Comparison of ENCODE assay signal across 9 mouse cellular contexts in the genomic region with DNA sequence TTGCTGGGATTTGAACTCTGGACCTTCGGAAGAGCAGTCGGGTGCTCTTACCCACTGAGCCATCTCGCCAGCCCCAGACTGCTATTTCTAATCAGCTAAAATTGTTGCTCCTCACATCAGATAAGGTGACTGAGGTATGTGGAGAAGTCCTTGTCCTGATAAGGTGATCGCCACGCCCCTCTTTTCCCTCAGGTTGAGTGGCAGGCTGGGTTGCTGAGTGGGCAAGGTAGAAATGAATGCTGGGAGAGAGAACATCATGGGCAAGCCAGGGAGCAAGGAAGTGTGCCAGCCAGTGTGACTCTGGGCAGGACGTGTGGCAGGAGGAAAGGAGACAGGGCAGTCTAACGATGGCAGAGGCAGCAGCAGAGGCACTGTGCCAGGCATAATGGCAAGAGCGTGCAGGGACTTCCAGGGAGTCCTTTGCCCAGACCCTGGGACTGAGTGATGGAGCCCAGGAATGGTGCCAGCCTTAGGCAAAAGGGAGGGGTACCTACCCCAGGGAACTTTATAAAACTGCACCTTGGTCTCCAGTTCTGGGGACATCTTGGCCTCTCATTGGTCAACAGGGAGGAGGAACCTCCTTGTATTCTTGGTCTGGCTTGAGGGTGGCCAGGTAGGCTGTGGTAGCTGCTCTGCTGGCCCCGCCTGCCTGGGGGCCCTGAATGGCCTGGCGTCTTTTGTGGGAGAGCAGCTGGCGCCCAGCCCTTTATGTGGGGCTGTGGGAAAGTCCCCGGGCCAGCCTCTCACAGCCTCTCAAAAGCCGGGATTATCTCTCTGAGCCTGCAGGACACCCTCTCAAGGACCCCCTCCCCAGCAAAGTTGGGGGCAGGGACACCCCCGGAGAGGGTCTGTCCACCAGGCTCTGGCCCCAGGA. TPM values are rescaled to one million over a fixed set of nuclear protein-coding genes. Genes with fewer than 3 reads are reported as not detected.
A peak's percentile ranks its signal among the peaks of the same experiment; 100 is the strongest.
DNase-seq lines count a peak whose midpoint lies in the region; ATAC-seq and TF ChIP-seq lines count a peak whose summit lies in the region.
"Had no signal": no experiment of that assay in that cellular context is flagged by ENCODE, and none has a peak within 500 bp of the region (broad histone marks: within the 10 kb centered on the region; RNA-seq: fewer than 3 reads in every experiment).

No protein-coding gene starts in this region.

- peak; percentile 63 for ATAC-seq in midbrain, embryonic 13.5 days
- no peak for ATAC-seq in intestine, postnatal 0 days

- TF ChIP-seq CTCF in layer of hippocampus, adult 2 months (conservative IDR thresholded peaks at IDR 0.05), result no peak
- no peak for TF ChIP-seq CTCF in intestine, postnatal 0 days (IDR thresholded peaks at IDR 0.05; ENCODE audit: low read depth)

- H3K4me3 ChIP-seq in layer of hippocampus, adult 2 months, result no peak overlapping the region
- H3K4me3 ChIP-seq in midbrain, embryonic 13.5 days (replicated peaks), result no peak overlapping the region
- H3K4me3 ChIP-seq in intestine, postnatal 0 days (ENCODE audit: low read depth, low read length), result no peak overlapping the region

- H3K9ac ChIP-seq in midbrain, embryonic 13.5 days (replicated peaks), result no peak overlapping the region
- no peak overlapping the region for H3K9ac ChIP-seq in intestine, postnatal 0 days (ENCODE audit: low read depth, low read length)

- peaks cover 58% of the 10 kb centered on the region for H3K4me1 ChIP-seq in midbrain, embryonic 13.5 days (replicated peaks)
- H3K4me1 ChIP-seq in intestine, postnatal 0 days (replicated peaks; ENCODE audit: control insufficient read depth, insufficient read depth, low read length), result no peaks in the 10 kb centered on the region

- WGBS in midbrain, embryonic 13.5 days, result 31% methylated on average over 14 of the region's 14 CpGs
- WGBS in intestine, postnatal 0 days, result 37% methylated on average over 14 of the region's 14 CpGs

- peaks cover 3% of the 10 kb centered on the region; the same call in 1 of the 2 replicates for H3K27me3 ChIP-seq in midbrain, embryonic 13.5 days
- H3K27me3 ChIP-seq in intestine, postnatal 0 days (replicated peaks; ENCODE audit: control insufficient read depth, insufficient read depth, low read length), result peaks cover 40% of the 10 kb centered on the region

- DNase-seq in cerebellum, postnatal 10 days, result peak; percentile 78 to 90
- no peak for DNase-seq in cerebellum, adult 9-10 months
- DNase-seq in embryo, embryonic 11 days, result peak; percentile 58
- no peak for DNase-seq in layer of hippocampus, adult 2 months (ENCODE audit: low spot score in 2 of 2)
- DNase-seq in adrenal gland, postnatal 4 days (ENCODE audit: low spot score in 2 of 2), result no peak
- no peak for DNase-seq in heart, adult 9 months (ENCODE audit: low spot score in 2 of 2)

- H3K9me3 ChIP-seq in midbrain, embryonic 13.5 days, result no peaks in the 10 kb centered on the region
- no peaks in the 10 kb centered on the region for H3K9me3 ChIP-seq in intestine, postnatal 0 days (ENCODE audit: control insufficient read depth)

- H3K36me3 ChIP-seq in midbrain, embryonic 13.5 days, result no peaks in the 10 kb centered on the region
- no peaks in the 10 kb centered on the region for H3K36me3 ChIP-seq in intestine, postnatal 0 days (ENCODE audit: control insufficient read depth, insufficient read depth)

- H3K4me2 ChIP-seq in midbrain, embryonic 13.5 days (replicated peaks), result peak overlapping the region; percentile 39
- H3K4me2 ChIP-seq in intestine, postnatal 0 days (replicated peaks; ENCODE audit: low read depth), result no peak overlapping the region

- H3K27ac ChIP-seq in layer of hippocampus, adult 2 months, result peak overlapping the region; percentile 64; the same call in 1 of the 2 replicates
- H3K27ac ChIP-seq in midbrain, embryonic 13.5 days, result peak overlapping the region; percentile 86
- no peak overlapping the region for H3K27ac ChIP-seq in intestine, postnatal 0 days (ENCODE audit: low read depth, low read length)

RNA-seq across cellular contexts. Expression of a gene that starts 12.4 kb away (rescaled TPM):
- total RNA-seq in layer of hippocampus, adult 2 months (2021), result 10 to 100 TPM; 24.7 to 30.7 TPM
- polyA plus RNA-seq in midbrain, embryonic 13.5 days (2015; fragmentation: Nextera tagmentation; extraction: Ambion mirVana), result 291 and 346 TPM in 2 replicates
- 0.20 and 0.29 TPM in 2 replicates for polyA plus RNA-seq in intestine, postnatal 0 days (2015; fragmentation: Nextera tagmentation; extraction: Ambion mirVana)
- 1 to 10 TPM in 1 of 2 experiments, under 1 TPM in 1; 0.96 to 2.2 TPM for total RNA-seq in adrenal gland, postnatal 4 days (2021)
- total RNA-seq: heart, adult 8-10 months had no signal

RNA-seq across cellular contexts. Expression of a gene that starts 15.6 kb away (rescaled TPM):
- total RNA-seq in layer of hippocampus, adult 2 months (2021), result 10 to 100 TPM; 41.8 to 43.0 TPM
- polyA plus RNA-seq in midbrain, embryonic 13.5 days (2015; fragmentation: Nextera tagmentation; extraction: Ambion mirVana), result 42.0 and 43.3 TPM in 2 replicates
- polyA plus RNA-seq in intestine, postnatal 0 days (2015; fragmentation: Nextera tagmentation; extraction: Ambion mirVana), result 10.9 and 11.5 TPM in 2 replicates
- 10 to 100 TPM; 32.4 to 39.2 TPM for total RNA-seq in adrenal gland, postnatal 4 days (2021)

RNA-seq across cellular contexts. Expression of a gene that starts 19.9 kb away (rescaled TPM):
- total RNA-seq in layer of hippocampus, adult 2 months (2021), result 1 to 10 TPM in 1 of 2 experiments, under 1 TPM in 1; 0.84 to 1.3 TPM
- polyA plus RNA-seq in midbrain, embryonic 13.5 days (2015; fragmentation: Nextera tagmentation; extraction: Ambion mirVana), result 0.40 TPM in 2 replicates
- polyA plus RNA-seq in intestine, postnatal 0 days (2015; fragmentation: Nextera tagmentation; extraction: Ambion mirVana), result 1.9 and 2.9 TPM in 2 replicates
- 10 to 100 TPM; 10.6 to 13.2 TPM for total RNA-seq in adrenal gland, postnatal 4 days (2021)

RNA-seq across cellular contexts. Expression of a gene that starts 49.4 kb away (rescaled TPM):
- 10 to 100 TPM; 48.1 to 48.9 TPM for total RNA-seq in layer of hippocampus, adult 2 months (2021)
- 43.4 and 46.9 TPM in 2 replicates for polyA plus RNA-seq in midbrain, embryonic 13.5 days (2015; fragmentation: Nextera tagmentation; extraction: Ambion mirVana)
- polyA plus RNA-seq in intestine, postnatal 0 days (2015; fragmentation: Nextera tagmentation; extraction: Ambion mirVana), result 66.9 and 68.5 TPM in 2 replicates
- 10 to 100 TPM; 35.7 to 41.1 TPM for total RNA-seq in adrenal gland, postnatal 4 days (2021)

Comparison
In these comparisons a context has a peak if more than half of its experiments do, and no peak if none do; other contexts are left out.
1. DNase-seq: peak in cerebellum, postnatal 10 days (2 of 2) and embryo, embryonic 11 days (single experiment); none in cerebellum, adult 9-10 months (single experiment), layer of hippocampus, adult 2 months (0 of 2), adrenal gland, postnatal 4 days (0 of 2) and heart, adult 9 months (0 of 2).
2. RNA of a gene that starts 12.4 kb away (total RNA-seq): 24.7 to 30.7 TPM in layer of hippocampus, adult 2 months; 0.96 to 2.2 TPM in adrenal gland, postnatal 4 days; every median in the first group is over 4 times any median in the second.
3. RNA of a gene that starts 19.9 kb away (total RNA-seq): 10.6 to 13.2 TPM in adrenal gland, postnatal 4 days; 0.84 to 1.3 TPM in layer of hippocampus, adult 2 months; every median in the first group is over 4 times any median in the second.